Mouse (Mus musculus) urinary bladder, postnatal 4 days (tissue): ENCODE measurements around the gene Syne2.

Experiments used
- DNase-seq, 2 experiments: peaks; one replicate each; pipeline ENCODE4 v3.0.0; 2021 to 2022; ENCODE audit warnings: low spot score in 2 of 2

Syne2 gene

GRCm38 (mm10) chr12:76046561-76046960 lies 228.6 kb downstream of the Syne2 start:
- DNase-seq: no peak

GRCm38 (mm10) chr12:76047921-76048320 lies 230.0 kb downstream of the Syne2 start:
- no peak for DNase-seq

- no peak for DNase-seq
Measured at GRCm38 (mm10) chr12:76048672-76049071, 230.7 kb downstream of the Syne2 start.

GRCm38 (mm10) chr12:76049343-76049742 lies 231.4 kb downstream of the Syne2 start:
- DNase-seq: no peak

- no peak for DNase-seq
Measured at GRCm38 (mm10) chr12:76051879-76052278, 233.9 kb downstream of the Syne2 start.

GRCm38 (mm10) chr12:76054653-76055052 lies 236.7 kb downstream of the Syne2 start:
- no peak for DNase-seq

- DNase-seq: no peak
Measured at GRCm38 (mm10) chr12:76063001-76063400, 245.1 kb downstream of the Syne2 start.

GRCm38 (mm10) chr12:76070386-76070785 lies 252.5 kb downstream of the Syne2 start:
- no peak for DNase-seq

GRCm38 (mm10) chr12:76071935-76072849 lies 254.3 kb downstream of the Syne2 start:
- no peak for DNase-seq

- DNase-seq: no peak
Measured at GRCm38 (mm10) chr12:76073066-76073826, 255.3 kb downstream of the Syne2 start.

- DNase-seq: no peak
Measured at GRCm38 (mm10) chr12:76073981-76074380, 256.0 kb downstream of the Syne2 start.

GRCm38 (mm10) chr12:76080876-76081556 lies 263.1 kb downstream of the Syne2 start:
- DNase-seq: no peak

- DNase-seq: no peak
Measured at GRCm38 (mm10) chr12:76081557-76082211, 263.8 kb downstream of the Syne2 start.

- DNase-seq: no peak
Measured at GRCm38 (mm10) chr12:76085066-76085465, 267.1 kb downstream of the Syne2 start.

- DNase-seq: no peak
Measured at GRCm38 (mm10) chr12:76085956-76086905, 268.3 kb downstream of the Syne2 start.

GRCm38 (mm10) chr12:76087025-76087424 lies 269.1 kb downstream of the Syne2 start:
- DNase-seq: no peak

- DNase-seq: no peak
Measured at GRCm38 (mm10) chr12:76092789-76093466, 275.0 kb downstream of the Syne2 start.

GRCm38 (mm10) chr12:76093613-76094588 lies 276.0 kb downstream of the Syne2 start:
- DNase-seq: no peak
